Mouse (Mus musculus): ENCODE results near the gene Sde2.
A peak's percentile ranks its signal among the peaks of the same experiment; 100 is the strongest.

The Sde2 gene

DNA sequence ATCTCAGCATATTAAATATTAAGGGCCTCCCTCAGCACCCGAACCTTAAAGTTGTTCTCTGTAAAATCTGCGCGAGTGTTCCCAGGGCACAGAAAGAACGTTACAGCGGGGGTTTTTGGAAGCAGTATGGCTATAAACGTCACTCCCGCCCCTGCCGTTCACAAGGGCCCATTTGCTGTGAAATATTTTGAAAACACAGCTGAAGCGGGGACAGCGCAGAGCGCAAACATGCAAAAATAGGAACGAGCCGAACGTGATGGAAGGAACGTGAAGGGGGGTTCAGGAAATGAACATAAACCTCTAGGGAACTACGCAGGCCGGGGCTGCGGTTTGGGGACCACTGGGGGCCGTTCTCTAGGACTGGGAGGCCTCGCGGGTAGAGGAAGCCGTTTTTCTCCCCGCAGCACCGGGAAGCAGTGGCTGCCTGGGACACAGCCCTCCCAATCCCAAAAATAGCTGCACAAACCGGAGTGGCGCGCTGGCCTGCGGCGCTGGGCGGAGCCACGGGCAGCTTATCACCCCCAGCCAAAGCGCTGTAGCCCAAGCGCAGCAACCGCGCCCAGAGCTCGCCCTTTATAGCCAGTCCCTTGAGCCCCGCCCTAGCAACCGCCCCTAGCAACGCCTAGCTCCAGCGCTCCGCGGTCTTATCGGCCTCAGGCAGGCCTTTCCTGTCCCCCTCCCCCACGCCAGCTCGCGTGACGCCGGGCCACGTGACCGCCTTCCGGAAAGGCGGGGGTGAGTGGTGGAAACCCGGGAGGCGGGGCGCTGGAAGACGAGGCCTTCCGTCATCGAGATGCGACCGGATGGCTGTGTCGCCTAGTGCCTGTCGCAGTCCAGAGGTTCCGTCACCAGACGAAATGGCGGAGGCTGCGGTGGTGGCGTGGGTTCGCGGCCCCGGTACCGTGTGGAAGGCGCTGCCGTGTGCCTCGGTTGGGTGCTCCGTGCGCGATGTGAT is at the start of gene Sde2:
Sde2 (plus strand) TSS at position 812 of the 955 bp plus-strand sequence.
- DNase-seq (ENCODE audit: low read depth, low spot score) = peak; percentile 100

DNA sequence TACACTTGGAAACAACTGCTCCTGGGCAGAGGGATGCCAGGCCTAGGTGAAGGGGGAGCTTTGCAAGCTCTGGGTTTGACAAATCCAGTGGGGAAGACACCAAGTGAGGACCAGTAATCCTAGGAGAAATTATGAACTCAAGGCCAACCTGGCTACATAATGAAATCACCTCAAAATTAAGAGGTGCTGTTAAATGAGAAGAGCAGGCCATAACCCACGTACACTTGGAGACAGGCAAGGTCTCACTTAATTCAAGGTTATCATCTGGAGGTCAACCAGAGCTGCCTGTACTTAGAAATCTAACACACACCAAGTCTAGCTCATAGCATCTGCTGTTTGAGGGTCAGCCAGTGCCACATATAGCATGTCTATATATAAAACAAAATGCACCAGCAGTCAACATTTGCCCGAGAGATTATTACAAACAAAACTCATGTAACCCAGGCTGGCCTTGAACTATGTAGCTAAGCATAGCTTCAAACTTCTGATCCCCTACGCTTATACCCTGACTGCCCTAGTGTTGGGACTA is 49.4 kb upstream of the Sde2 start:
- no peak for DNase-seq (ENCODE audit: low read depth, low spot score)

- DNase-seq (ENCODE audit: low read depth, low spot score) = no peak
Observed at GRCm38 (mm10) chr1:180803881-180804280, 47.0 kb upstream of the Sde2 start.

DNA sequence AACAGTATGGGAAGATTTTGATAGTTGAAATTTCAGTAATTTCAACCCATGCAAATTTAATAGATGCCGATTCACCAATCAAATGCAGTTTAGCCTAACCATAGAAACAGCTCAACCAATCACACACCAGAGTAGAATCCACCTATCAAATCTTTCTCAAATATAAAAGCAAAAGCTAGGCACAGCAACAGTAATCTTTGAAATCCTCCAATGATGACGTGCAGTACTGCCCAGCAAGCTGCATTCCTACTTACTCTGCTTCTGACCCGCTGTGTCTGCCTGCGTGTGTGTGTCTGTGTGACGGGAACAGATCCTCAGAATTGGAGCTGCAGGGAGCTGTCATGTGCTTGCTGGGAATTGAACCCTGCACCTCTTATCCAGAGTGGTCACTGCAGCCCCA is 42.1 kb upstream of the Sde2 start:
- no peak for DNase-seq (ENCODE audit: low read depth, low spot score)

GRCm38 (mm10) chr1:180810976-180811375 is 40.0 kb upstream of the Sde2 start:
- no peak for DNase-seq (ENCODE audit: low read depth, low spot score)

GRCm38 (mm10) chr1:180811596-180812462 is 39.1 kb upstream of the Sde2 start:
- DNase-seq (ENCODE audit: low read depth, low spot score) = no peak

GRCm38 (mm10) chr1:180812463-180813408 is 38.2 kb upstream of the Sde2 start:
- no peak for DNase-seq (ENCODE audit: low read depth, low spot score)

GRCm38 (mm10) chr1:180813409-180813884 is 37.5 kb upstream of the Sde2 start:
- peak; percentile 94 for DNase-seq (ENCODE audit: low read depth, low spot score)

DNA sequence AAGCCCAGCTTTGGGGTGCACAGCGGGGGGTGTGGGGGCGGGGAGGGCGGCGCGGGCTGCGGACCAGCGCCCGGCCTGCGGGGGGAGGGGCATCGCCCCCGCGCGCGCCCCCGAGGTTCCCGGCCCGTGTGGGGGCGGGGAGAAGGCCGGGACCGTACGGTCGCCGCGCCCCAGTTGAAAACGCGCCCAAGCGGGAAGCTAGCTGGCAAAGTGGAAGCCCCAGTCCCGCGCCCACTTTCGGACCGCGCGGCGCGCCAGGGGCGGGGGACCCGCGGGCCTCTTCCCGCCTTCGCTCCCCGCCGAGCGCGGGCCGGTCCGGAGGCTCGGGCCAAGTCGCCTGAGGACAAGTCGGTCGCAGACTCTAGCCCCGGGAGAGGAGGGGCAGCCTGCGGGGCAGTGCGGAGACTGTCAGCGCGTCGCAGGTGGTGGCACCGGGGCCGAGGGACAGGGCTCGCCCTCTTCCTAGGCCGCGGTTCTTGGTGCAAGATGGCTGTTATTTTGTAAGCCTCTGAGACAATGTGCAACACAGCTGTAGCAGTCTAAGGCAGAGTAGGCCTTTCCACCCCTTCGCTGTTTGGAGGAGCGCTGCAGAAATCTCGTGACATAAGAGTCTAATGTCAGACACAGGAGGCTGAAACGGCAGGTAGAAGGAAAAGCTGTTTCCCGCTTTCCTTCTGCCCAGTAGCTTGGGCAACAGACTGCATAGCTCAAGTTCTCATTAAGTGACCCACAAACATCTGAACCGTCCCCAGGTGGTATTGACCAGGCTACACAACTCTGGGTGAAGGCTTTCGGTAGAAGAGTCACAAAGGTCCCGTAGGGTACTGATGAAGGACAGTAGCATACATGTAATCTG is 36.8 kb upstream of the Sde2 start, which contains the start of gene H3f3a:
H3f3a (minus strand) TSS at position 59 of the 856 bp plus-strand sequence.
- DNase-seq (ENCODE audit: low read depth, low spot score) = no peak

GRCm38 (mm10) chr1:180815371-180816024 is 35.4 kb upstream of the Sde2 start:
- DNase-seq (ENCODE audit: low read depth, low spot score) = no peak

DNA sequence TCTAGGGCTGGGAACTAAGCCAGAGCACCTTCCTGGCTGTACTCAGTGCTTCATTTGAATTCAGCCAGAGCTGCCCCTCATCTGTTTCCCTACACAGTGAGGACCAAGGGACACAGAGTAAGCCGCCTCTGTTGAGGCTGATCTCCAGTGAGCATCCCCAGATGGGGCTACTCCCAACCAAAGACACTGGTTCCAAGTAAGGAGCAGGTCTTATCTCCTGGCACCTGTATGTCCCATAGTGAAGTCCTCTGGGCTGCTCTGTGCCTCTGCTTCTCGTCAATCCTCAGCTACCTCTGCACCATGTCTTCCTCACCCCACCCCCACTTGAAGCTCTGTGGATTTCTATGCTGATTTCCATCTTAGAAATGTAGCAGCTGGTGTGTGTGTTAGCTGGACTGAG is 32.9 kb upstream of the Sde2 start:
- no peak for DNase-seq (ENCODE audit: low read depth, low spot score)

GRCm38 (mm10) chr1:180821101-180821500 is 29.8 kb upstream of the Sde2 start:
- DNase-seq (ENCODE audit: low read depth, low spot score) = no peak

GRCm38 (mm10) chr1:180822276-180822675 is 28.7 kb upstream of the Sde2 start:
- no peak for DNase-seq (ENCODE audit: low read depth, low spot score)

DNA sequence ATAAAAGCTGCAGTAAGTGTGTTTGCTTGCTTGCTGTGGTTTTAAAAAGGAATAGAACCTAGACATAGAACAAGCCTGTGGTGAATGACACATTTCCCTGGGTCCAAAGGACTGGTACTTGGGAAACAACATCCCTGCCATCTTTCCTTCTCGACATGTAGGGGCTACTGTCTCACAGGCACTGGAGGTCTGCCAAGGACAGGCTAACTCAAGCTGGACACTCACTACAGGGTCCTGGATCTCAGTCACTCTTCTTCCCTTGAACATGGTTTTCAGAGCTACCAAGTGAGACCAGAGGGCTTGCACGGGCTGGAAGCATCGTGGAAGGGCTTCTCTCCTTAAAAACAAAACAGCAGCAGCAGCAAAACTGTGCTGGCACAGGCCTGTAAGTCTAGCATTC is 27.2 kb upstream of the Sde2 start:
- DNase-seq (ENCODE audit: low read depth, low spot score) = no peak

- no peak for DNase-seq (ENCODE audit: low read depth, low spot score)
Observed at GRCm38 (mm10) chr1:180824721-180825120, 26.2 kb upstream of the Sde2 start.

DNA sequence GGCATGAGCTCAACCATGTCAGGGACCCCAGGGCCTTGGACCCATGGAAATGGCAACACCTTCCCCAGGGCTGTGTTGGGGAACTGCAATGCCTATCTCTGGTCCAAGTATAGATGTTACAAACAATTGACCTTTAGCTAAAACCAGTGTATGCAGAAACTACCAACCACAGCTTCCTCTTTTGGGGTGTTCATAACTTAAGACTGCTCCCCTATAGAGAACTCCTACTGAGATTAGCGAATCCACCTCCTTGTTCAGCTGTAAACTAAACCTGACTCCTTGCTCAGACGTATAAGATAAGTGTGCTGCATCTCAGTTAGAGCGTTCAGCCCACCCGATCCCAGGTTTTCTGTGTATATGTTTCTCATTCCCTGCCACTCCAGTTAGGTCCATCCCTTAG is 24.3 kb upstream of the Sde2 start:
- no peak for DNase-seq (ENCODE audit: low read depth, low spot score)

GRCm38 (mm10) chr1:180829775-180830174 is 21.2 kb upstream of the Sde2 start:
- no peak for DNase-seq (ENCODE audit: low read depth, low spot score)

DNA sequence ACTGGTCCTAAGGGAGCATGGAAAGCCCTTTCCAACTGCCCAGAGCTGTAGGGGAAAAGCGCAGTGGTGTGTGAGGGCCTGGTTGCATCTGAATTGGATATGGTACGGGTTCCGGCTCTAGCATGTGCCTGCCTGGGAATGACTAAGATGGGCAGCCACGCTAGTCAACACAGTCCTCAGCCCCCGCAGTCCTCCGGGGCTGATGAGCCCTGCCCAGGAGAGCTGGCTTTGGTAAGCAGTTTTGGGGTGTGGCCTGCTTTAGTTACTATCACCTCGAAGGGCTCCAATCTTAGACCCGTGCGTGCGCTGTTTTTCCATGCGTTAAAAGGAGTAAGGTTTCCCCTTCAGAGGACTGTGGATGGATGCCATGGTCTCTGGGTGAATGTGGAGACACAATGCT is 20.8 kb upstream of the Sde2 start:
- DNase-seq (ENCODE audit: low read depth, low spot score) = no peak
